Mouse (Mus musculus) hindbrain, embryonic 15.5 days (tissue): ENCODE measurements around the gene Samd15. TPM values are rescaled to one million over a fixed set of nuclear protein-coding genes. Genes with fewer than 3 reads are reported as not detected.

ENCODE experiments used
- ATAC-seq: fragments of 200-750 bp; cut with Nextera tagmentation; 2 replicates; pipeline ENCODE4 v1.8.0; 2017; ENCODE audit warnings: low read depth, moderate number of reproducible peaks, moderate TSS enrichment; ENCODE audit not compliant: low FRiP score
- H3K27ac ChIP-seq: fragments of 300-500 bp; sonication (generic); replicated peaks from 2 replicates; pipeline ENCODE4 v1.5.1; 2015; ENCODE audit warnings: mild to moderate bottlenecking, inconsistent platforms
- H3K27me3 ChIP-seq: fragments of 300-500 bp; sonication (generic); 2 replicates; pipeline ENCODE4 v1.6.1; 2015; ENCODE audit warnings: control low read depth, inconsistent platforms
- H3K36me3 ChIP-seq: fragments of 300-500 bp; sonication (generic); 2 replicates; pipeline ENCODE4 v1.6.1; 2015; ENCODE audit warnings: control low read depth, inconsistent platforms
- H3K4me1 ChIP-seq: fragments of 300-500 bp; sonication (generic); replicated peaks from 2 replicates; pipeline ENCODE4 v1.6.1; 2015; ENCODE audit warnings: control low read depth, inconsistent platforms
- H3K4me2 ChIP-seq: fragments of 300-500 bp; sonication (generic); 2 replicates; pipeline ENCODE4 v1.6.1; 2015; ENCODE audit warnings: moderate library complexity, mild to moderate bottlenecking, inconsistent platforms
- H3K4me3 ChIP-seq: fragments of 300-500 bp; sonication (generic); 2 replicates; pipeline ENCODE4 v1.5.1; 2015; ENCODE audit warnings: mild to moderate bottlenecking, inconsistent platforms
- H3K9ac ChIP-seq: fragments of 300-500 bp; sonication (generic); 2 replicates; pipeline ENCODE4 v1.6.1; 2015; ENCODE audit warnings: inconsistent platforms
- H3K9me3 ChIP-seq: fragments of 300-500 bp; sonication (generic); 2 replicates; pipeline ENCODE4 v1.6.1; 2016; ENCODE audit warnings: control low read depth, inconsistent platforms
- WGBS: fragments of 180-500 bp; shearing (Covaris S2); methylation state at CpG from one replicate; pipeline ENCODE4 v1.1.7; 2015; 5-methylcytosine and 5-hydroxymethylcytosine counted together
- polyA plus RNA-seq: library from polyadenylated mRNA; unstranded; fragments of >200 nt; fragmentation: Nextera tagmentation; extraction: Ambion mirVana; gene quantifications from 2 replicates; pipeline ENCODE4 v1.2.1, GENCODE M21; 2015

Samd15 gene
- polyA plus RNA-seq, 1 experiment from 2014 or later, result 2.4 TPM

DNA sequence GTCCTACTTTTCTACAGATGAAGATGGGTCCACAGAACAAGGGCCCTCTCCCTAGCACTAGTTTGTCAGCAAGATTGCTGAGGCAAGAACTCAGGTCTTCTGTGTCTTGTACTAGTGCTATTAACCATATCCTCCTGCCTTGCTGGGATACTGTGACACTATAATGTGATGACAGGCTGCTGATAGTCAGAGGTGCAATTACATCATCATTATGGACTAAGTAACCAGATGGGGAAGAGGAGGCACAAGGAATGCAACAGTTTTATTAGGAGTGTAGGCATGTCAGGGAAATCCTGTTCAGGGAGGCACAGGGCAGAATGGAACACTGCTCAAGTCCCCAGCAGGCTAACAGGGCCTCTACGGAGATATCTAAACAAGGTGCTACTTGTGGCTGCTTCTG is 39.1 kb downstream of the Samd15 start, which contains the start of gene Noxred1:
Noxred1 (minus strand) TSS at position 101 of the 400 bp plus-strand sequence.
- Histone ChIP-seq H3K9ac (no peak within 1 kb of the TSS), H3K4me3 (no peak within 1 kb of the TSS), H3K27ac (no peak within 1 kb of the TSS), H3K4me1 (no peaks in the 10 kb centered on the region), H3K36me3 (peaks cover 51% of the 10 kb centered on the region), H3K4me2 (no peak within 1 kb of the TSS), H3K9me3 (no peaks in the 10 kb centered on the region), H3K27me3 (no peaks in the 10 kb centered on the region)
- 96% methylated on average over 1 of the region's 1 CpGs for WGBS
- ATAC-seq, result no peak

DNA sequence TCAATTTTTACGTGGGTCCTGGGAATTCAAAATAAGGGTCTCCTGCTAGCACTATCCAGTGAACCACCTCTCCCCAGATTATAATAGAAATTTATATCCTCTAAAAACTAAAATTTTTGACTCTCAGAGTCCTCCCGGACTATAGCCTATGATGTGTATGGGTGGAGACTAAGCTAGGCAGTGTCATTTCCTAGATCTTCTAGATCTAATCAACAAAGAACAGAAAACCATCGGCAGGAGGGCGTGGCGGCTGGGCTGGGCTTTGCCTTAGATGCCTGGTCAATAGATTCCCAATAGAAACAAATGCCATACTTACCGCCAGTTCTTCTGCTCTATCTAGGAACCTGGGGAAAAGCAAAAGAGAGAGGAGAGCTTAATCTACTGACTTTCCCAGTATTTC is 50.6 kb downstream of the Samd15 start:
- ATAC-seq, result no peak
- Histone ChIP-seq H3K27me3 (no peaks in the 10 kb centered on the region), H3K36me3 (peaks cover 88% of the 10 kb centered on the region), H3K27ac (no peak overlapping the region), H3K4me3 (no peak overlapping the region), H3K4me2 (no peak overlapping the region), H3K9me3 (no peaks in the 10 kb centered on the region), H3K4me1 (no peaks in the 10 kb centered on the region), H3K9ac (no peak overlapping the region)
- 93% methylated on average over 6 of the region's 6 CpGs for WGBS

DNA sequence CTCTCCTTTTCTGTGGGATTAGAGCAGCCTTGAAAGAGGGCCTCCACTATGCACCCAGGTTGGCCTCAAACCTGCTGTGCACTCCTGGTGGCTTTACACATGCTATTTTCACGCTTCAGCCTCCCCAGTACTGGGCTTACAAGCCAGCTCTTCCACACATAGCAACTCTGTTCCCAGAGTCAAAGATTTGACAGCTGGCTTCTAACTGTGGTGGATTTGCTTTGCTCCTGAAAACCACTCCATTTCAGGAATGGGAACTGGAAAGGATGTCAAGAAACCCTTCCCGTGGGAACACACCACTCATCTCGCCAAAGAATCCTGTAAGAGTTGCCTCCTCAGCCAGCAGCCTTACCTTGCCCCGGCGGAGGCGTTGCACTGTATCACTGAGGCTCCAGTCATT is 54.4 kb downstream of the Samd15 start:
- Histone ChIP-seq H3K27ac (no peak overlapping the region), H3K9ac (no peak overlapping the region), H3K9me3 (no peaks in the 10 kb centered on the region), H3K4me1 (no peaks in the 10 kb centered on the region), H3K4me3 (no peak overlapping the region), H3K4me2 (no peak overlapping the region), H3K36me3 (peaks cover 93% of the 10 kb centered on the region), H3K27me3 (no peaks in the 10 kb centered on the region)
- no peak for ATAC-seq
- WGBS, result 94% methylated on average over 6 of the region's 6 CpGs

DNA sequence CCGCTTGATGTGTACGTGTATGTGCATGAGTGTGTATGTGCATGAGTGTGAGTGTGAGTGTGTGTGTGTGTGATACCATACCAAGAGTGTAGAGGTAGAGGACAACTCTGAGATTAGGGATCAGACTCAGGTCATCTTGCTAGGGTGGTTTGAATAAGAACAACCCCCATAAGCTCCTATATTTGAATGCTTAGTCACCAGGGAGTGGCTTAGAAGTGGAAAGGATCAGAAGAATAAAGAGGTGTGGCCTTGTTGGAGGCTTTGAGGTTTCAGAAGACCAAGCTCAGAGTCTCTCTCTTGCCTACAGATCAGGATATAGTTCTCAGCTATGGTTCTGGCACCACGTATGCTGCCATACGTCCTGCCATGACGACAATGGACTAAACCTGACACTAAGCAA is 57.1 kb downstream of the Samd15 start:
- no peak overlapping the region for H3K27ac ChIP-seq
- ATAC-seq, result no peak
- no peak overlapping the region for H3K9ac ChIP-seq
- H3K27me3 ChIP-seq, result no peaks in the 10 kb centered on the region
- 96% methylated on average over 5 of the region's 5 CpGs for WGBS
- H3K9me3 ChIP-seq, result no peaks in the 10 kb centered on the region
- no peak overlapping the region for H3K4me2 ChIP-seq
- H3K36me3 ChIP-seq, result peaks cover 83% of the 10 kb centered on the region
- no peaks in the 10 kb centered on the region for H3K4me1 ChIP-seq
- H3K4me3 ChIP-seq, result no peak overlapping the region

DNA sequence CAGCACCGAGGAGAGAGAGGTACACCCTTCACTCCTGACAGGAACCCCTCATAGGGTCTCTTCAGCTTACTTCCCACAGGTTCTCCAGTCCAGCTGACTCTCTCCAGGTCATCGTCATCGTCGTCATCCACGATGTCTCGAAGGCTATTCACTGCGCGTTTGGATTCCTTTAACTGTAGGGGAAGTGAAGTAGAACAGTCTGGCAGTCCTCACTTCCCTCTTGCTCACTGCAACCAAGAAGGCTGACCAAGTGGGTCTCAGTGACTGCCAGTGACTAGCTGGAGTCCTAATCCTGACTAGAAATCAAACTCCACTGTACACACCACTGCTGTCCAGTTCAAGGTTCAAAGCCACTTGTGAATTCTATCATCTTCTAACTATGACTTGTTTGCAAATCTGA is 61.0 kb downstream of the Samd15 start:
- no peak overlapping the region for H3K9ac ChIP-seq
- peaks cover 11% of the 10 kb centered on the region for H3K4me1 ChIP-seq
- no peak overlapping the region for H3K4me2 ChIP-seq
- no peak overlapping the region for H3K4me3 ChIP-seq
- no peak overlapping the region for H3K27ac ChIP-seq
- no peaks in the 10 kb centered on the region for H3K9me3 ChIP-seq
- 93% methylated on average over 8 of the region's 8 CpGs for WGBS
- ATAC-seq, result no peak
- peaks cover 65% of the 10 kb centered on the region for H3K36me3 ChIP-seq
- H3K27me3 ChIP-seq, result no peaks in the 10 kb centered on the region

Other genes starting within 250 kb of the Samd15 start
- gene Zdhhc22, start 209.3 kb upstream of the Samd15 start, polyA plus RNA-seq, result 21.8 and 22.0 TPM in 2 replicates
- gene Tmem63c, start 178.4 kb upstream of the Samd15 start, polyA plus RNA-seq, result 10.3 and 11.1 TPM in 2 replicates
- gene Ngb, start 97.2 kb upstream of the Samd15 start, polyA plus RNA-seq, result 4.9 TPM in 2 replicates
- 29.3 and 30.0 TPM in 2 replicates for gene Gstz1, start 52.6 kb upstream of the Samd15 start, polyA plus RNA-seq
- gene Pomt2, start 51.8 kb upstream of the Samd15 start, polyA plus RNA-seq, result 14.7 and 14.8 TPM in 2 replicates
- gene Tmed8, start 731 bp downstream of the Samd15 start, polyA plus RNA-seq, result 5.2 and 5.7 TPM in 2 replicates
- gene Noxred1, start 39.0 kb downstream of the Samd15 start, polyA plus RNA-seq, result 1.1 and 1.2 TPM in 2 replicates
- 52.2 and 55.2 TPM in 2 replicates for gene Vipas39, start 66.5 kb downstream of the Samd15 start, polyA plus RNA-seq
- 208 and 221 TPM in 2 replicates for gene Ahsa1, start 66.8 kb downstream of the Samd15 start, polyA plus RNA-seq
- 1.7 and 1.9 TPM in 2 replicates for gene Ism2, start 100.0 kb downstream of the Samd15 start, polyA plus RNA-seq
- 57.6 and 63.6 TPM in 2 replicates for gene Sptlc2, start 188.6 kb downstream of the Samd15 start, polyA plus RNA-seq
- gene Slirp, start 244.2 kb downstream of the Samd15 start, polyA plus RNA-seq, result 242 and 258 TPM in 2 replicates
- 36.6 and 37.5 TPM in 2 replicates for gene Alkbh1, start 244.3 kb downstream of the Samd15 start, polyA plus RNA-seq